Mouse (Mus musculus) layer of hippocampus, adult 11-12 months (tissue): ENCODE data around the gene Fance.
"Not testable (repeated sequence)": the region's sequence is repeated elsewhere in the genome, so short reads cannot be mapped to it uniquely, and the experiment has no call there.

Source experiments
- DNase-seq: peaks from one replicate; pipeline ENCODE4 v3.0.0; 2022; ENCODE audit warnings: low spot score

Fance gene

GRCm38 (mm10) chr17:28293716-28294115 is 19.6 kb upstream of the Fance start:
- no peak for DNase-seq

- peak; percentile 69 for DNase-seq
Measured at GRCm38 (mm10) chr17:28294449-28295333, 18.6 kb upstream of the Fance start.

- no peak for DNase-seq
Measured at GRCm38 (mm10) chr17:28298888-28299287, 14.4 kb upstream of the Fance start.

GRCm38 (mm10) chr17:28299669-28300320 is 13.5 kb upstream of the Fance start:
- no peak for DNase-seq

GRCm38 (mm10) chr17:28300323-28300722 is 13.0 kb upstream of the Fance start:
- no peak for DNase-seq

- DNase-seq, result no peak
Measured at GRCm38 (mm10) chr17:28300850-28301249, 12.5 kb upstream of the Fance start.

GRCm38 (mm10) chr17:28305172-28305571 is 8.1 kb upstream of the Fance start:
- DNase-seq, result no peak

GRCm38 (mm10) chr17:28308297-28309195 is 4.8 kb upstream of the Fance start:
- peak; percentile 93 for DNase-seq

GRCm38 (mm10) chr17:28310831-28311230 is 2.5 kb upstream of the Fance start:
- DNase-seq, result no peak

GRCm38 (mm10) chr17:28311366-28312132 is 1.8 kb upstream of the Fance start:
- no peak for DNase-seq

GRCm38 (mm10) chr17:28312232-28313211 is 797 bp upstream of the Fance start:
- DNase-seq, result no peak

- DNase-seq, result no peak
Measured at GRCm38 (mm10) chr17:28313880-28314225, 534 bp downstream of the Fance start.

GRCm38 (mm10) chr17:28315611-28316160 is 2.4 kb downstream of the Fance start:
- DNase-seq, result no peak

- no peak for DNase-seq
Measured at GRCm38 (mm10) chr17:28316476-28316875, 3.2 kb downstream of the Fance start.

- no peak for DNase-seq
Measured at GRCm38 (mm10) chr17:28317091-28317490, 3.8 kb downstream of the Fance start.

GRCm38 (mm10) chr17:28317725-28318124 is 4.4 kb downstream of the Fance start:
- no peak for DNase-seq

GRCm38 (mm10) chr17:28321700-28322099 is 8.4 kb downstream of the Fance start:
- DNase-seq, result no peak

- no peak for DNase-seq
Measured at GRCm38 (mm10) chr17:28323786-28324185, 10.5 kb downstream of the Fance start.

GRCm38 (mm10) chr17:28324416-28324815 is 11.1 kb downstream of the Fance start:
- DNase-seq, result not testable (repeated sequence)

- no peak for DNase-seq
Measured at GRCm38 (mm10) chr17:28325751-28326150, 12.4 kb downstream of the Fance start.
